Mouse (Mus musculus) layer of hippocampus, postnatal 14 days (tissue): ENCODE data around the gene Hnf1a. TPM values are rescaled to one million over a fixed set of nuclear protein-coding genes. Genes with fewer than 3 reads are reported as not detected.
A peak's percentile ranks its signal among the peaks of the same experiment; 100 is the strongest.
"Not testable (repeated sequence)": the region's sequence is repeated elsewhere in the genome, so short reads cannot be mapped to it uniquely, and the experiment has no call there.

Experiments
- DNase-seq, 2 experiments: peaks; one replicate each; pipeline ENCODE4 v3.0.0; 2021 to 2022; ENCODE audit warnings: low spot score in 2 of 2, mixed read lengths in 1 of 2
- total RNA-seq, 2 experiments: library from RNA; stranded (reverse); gene quantifications; 2 replicates each; pipeline ENCODE4 v1.2.3; 2021

Gene Hnf1a
- total RNA-seq, 2 experiments from 2014 or later = not detected

DNA sequence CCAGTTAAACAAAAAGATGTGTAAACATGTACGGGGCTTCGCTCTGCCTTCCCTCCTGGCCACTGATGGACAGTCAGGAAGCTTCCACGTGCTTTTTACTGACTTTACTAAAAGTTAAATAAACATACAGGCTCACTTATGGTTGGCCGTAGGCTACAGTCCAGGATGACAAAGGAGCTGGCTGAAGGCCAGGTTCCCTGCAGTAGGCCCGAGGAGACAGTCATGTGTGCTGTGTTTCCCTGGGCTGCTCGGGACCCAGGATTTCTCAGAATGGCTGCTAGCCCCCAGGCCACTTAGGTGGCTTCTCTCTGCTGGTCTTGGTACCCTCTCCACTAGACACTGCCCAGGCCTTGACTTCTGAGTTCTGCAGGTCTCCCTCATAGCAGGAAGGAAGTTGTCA, 22.0 kb downstream of the Hnf1a start:
- DNase-seq = no peak

DNA sequence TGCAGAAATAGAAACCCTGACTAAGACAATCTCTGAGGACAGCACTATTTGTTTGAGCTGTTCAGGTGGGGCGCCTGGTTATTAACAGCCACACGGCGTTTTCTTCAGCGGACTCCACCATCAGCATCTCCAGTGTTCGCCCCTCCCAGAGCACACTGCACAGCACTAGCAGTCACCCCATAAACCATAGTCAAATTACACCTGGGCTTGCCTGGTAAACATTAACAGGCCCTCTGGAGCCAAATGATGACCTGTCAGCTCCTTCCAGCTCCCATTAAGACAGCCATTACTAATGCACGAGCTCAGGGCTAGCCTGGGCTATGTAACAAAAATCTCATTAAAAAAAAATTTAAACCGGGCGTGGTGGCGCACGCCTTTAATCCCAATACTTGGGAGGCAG, 25.8 kb downstream of the Hnf1a start:
- no peak for DNase-seq

DNA sequence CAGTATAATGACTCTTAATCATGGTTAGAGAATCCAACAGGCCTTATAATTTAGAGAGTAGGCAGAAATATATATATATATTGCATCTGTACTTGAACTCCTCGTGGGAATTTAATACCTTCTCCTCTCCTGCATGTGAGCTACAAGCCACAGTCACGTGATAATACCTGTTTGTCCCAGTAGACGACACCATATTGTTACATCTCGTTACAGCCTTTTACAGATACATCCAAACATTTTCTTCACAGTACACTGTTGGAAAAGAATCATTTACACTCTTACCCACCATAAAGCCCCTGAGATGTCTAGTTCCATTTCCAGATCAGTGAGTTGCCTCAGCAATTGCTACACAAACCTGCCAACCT, 28.1 kb downstream of the Hnf1a start:
- no peak for DNase-seq

DNA sequence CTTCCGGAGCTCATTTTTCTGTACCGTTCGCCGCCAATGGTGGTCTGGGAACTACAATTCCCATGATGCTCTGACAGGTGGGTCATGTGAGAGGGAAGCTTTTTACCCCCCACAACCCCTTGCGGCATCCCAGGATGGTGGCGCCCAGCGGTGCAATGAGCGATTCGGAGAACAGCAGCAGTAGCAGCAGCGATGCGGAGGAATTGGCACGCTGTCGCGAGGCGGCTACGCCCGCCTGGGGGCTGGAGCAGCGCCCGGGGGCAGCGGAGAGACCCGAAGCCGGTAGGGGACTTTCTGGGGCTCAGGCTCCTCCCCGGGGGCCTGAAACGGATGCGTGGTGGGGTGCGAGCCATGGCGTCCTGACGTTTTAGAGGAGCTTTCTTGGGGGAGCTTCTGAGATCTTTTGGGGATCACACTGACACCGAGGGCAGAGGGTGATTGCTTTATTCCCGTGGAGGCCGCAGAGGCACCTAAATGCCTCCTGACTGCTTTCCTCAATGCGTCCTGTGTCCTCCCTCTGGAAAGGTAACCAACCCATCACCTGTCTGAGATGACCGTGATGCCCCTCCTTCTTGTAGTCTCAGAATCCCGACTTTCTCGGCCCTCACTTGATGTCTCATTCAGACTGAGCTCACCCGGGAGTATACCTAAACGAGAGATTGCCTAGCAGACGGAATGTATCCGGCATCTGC, 28.7 kb downstream of the Hnf1a start, which contains the start of gene 2210016L21Rik:
2210016L21Rik (plus strand) TSS at position 85 of the 692 bp plus-strand sequence.
- peak; percentile 85 to 91 for DNase-seq

DNA sequence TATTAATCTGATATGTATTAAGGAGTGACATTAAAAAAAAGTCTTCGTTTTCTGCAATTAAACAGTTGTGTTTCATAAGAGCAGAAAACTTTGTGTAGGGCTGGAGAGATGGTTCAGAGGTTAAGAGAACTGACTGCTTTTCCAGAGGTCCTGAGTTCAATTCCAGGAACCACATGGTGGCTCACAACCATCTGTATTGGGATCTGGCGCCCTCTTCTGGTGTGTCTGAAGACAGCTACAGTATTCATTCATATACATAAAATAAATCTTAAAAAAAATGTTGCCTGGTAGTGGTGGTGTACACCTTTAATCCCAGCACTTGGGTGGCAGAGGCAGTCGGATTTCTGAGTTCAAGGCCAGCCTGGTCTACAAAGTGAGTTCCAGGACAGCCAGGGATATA, 29.8 kb downstream of the Hnf1a start:
- not testable (repeated sequence) for DNase-seq

DNA sequence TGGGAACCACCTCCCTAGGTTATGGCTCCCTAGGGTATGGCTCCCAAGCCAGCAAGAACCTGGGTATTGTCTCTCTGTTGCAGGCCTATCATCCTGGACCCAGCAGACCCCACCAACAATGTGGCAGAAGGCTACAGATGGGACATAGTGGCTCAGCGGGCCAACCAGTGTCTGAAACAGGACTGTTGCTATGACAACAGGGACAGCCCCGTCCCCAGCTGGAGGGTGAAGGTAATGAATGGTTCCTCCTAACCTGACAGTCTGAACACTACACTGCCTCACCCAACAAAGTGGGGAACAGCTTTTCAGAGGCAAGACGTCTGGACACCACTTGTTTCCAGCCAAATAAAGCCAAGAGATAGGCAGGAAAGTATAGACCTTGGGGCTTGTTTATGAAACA, 35.1 kb downstream of the Hnf1a start:
- DNase-seq = no peak

DNA sequence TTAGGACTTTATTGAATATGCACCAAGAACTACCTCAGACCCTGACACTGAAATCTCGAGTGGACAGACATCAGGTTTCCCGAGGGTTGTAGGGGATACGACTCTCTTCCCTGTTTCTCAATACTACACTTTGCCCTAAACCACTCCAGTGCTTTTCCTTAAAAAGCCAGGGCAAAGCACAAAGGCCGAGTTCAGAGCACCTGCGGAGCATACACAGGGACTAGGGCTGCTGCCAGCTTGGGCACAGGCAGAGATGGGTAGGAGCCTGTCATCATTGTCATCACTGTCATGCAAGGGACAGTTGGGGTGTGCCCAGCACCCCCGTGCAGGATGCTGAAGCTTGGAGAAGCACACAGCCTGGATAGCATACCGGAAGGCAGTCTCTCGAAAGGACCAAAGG, 37.7 kb downstream of the Hnf1a start:
- DNase-seq = no peak

DNA sequence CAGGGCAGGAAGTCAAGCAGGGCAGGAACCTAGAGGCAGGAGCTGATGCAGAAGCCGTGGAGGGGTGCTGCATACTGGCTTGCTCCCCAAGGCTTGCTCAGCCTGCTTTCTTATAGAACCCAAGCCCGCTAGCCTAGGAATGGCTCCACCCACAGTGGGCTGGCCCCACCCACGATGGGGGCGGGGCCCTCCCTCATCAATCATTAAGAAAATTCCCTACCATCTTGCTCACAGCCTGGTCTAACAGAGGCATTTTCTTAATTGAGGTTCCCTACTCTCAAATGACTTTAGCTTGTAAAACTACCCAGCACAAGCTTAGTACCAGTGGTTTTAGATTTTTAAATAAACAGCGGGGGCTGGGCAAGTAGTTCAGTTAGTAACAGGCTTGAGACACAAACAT, 39.3 kb downstream of the Hnf1a start:
- DNase-seq = no peak

DNA sequence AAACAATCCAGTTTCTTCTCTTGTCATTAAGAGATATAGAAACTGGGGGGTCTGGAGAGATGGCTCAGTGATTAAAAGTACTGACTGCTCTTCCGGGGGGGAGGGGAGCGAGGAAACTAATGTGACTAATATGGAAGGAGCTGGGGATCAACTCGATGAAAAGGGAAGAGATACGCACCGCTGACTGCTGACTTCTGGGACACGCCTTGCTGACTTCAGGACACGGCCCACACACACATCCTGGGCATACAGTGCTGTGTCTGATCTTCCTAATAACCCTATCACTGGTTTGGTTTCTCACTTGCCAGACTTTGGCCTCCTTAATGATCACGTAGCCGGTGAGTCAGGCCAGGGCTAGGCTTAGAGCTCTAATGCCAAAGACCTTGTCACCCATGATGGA, 44.1 kb downstream of the Hnf1a start:
- no peak for DNase-seq

DNA sequence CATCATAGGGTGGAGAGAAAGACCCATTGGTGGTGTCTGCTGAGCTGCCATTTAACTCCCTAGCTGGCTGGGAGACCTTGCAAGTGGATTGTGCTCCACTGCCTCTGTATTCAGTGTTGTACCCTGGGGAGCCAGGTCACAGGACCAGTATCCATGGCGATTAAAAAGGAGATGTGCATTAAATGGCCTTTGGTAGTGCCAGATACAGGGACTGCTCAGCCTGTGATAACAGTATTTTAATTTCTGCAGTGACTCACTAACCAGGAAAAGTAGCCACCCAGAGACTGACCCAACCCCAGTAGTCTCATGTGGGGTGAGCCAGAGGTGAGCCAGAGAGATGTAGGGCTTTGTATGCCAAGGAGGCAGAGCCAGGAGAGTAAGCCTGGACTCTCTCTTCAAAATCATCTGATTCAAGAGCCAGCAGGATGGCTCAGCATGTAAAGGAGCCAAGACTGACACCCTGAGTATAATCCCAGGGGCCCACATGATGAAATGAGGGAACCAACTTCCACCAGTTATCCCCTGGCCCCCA, 44.7 kb downstream of the Hnf1a start:
- DNase-seq = no peak

DNA sequence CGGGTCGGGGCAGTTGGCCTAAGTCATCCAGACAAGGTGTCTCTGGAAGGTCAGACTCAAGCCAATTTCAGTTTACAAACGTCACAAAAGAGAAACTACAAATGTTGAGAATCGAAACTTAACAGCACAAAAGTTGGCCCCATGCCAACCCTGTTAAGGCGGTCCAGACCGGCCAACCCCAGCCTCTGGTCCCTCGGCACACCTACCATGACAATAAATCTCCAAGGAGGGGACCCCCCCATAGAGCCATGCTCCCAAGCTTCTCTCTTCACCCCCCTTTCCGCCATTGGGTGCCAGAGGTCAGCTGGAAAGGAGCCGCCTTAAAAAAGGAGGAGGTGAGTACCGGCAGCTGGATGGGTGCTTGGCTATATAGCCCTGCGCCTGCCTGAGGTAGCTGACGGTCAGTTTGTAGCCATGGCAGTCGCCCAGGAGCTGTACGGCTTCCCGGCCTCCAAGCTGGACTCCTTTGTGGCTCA, 47.9 kb downstream of the Hnf1a start, which contains the start of gene Oasl1:
Oasl1 (plus strand) TSS at position 243 of the 476 bp plus-strand sequence.
- DNase-seq = no peak

DNA sequence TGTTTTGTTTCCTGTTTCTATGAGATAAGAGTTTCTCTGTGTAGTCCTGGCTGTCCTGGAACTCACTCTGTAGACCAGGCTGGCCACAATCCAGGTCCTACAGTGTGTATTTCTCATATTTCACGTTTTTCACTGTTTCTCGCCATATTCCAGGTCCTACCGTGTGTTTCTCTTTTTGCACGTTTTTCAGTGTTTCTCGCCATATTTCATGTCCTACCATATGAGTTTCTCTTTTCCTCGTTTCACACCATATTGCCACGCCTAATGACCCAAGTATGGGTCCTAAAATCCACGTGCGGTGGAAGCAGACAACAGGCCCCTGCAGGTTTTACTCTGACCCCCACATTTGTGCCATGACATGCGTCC, 48.5 kb downstream of the Hnf1a start:
- no peak for DNase-seq

DNA sequence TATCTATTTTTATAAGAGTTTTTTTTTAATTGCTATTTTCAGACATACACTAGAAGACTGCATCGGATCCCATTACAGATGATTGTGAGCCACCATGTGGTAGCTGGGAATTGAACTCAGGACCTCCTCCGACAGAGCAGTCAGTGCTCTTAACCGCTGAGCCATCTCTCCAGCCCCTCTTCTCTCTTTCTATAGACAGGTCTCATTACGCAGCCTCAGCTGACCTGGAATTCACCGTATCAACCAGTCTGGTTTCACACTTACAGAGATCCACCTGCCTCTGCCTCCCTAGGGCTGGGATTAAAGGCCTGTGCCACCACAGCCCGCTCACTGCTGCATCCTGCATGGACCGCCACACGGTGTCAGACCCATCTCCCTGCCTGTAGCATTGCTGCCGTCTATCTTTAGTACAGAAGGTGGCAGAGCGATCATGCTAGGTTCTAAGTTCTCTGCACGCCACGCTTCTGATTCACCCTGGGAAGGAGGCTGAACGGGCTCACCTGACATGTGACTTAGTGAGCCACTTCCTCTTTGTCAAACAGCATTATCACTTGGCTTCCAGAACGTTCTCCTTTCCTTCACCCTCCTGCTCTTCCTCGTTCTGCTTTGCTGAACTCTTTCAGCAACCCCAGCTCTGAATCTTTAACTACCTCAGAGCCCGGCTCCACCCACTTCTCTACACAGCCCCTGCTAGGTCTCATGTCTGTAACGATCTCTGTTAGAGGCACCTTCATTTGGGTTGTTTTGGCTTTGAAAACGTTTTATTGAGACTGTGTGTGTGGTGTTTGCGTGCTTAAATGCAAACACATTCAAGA, 49.1 kb downstream of the Hnf1a start:
- DNase-seq = no peak

DNA sequence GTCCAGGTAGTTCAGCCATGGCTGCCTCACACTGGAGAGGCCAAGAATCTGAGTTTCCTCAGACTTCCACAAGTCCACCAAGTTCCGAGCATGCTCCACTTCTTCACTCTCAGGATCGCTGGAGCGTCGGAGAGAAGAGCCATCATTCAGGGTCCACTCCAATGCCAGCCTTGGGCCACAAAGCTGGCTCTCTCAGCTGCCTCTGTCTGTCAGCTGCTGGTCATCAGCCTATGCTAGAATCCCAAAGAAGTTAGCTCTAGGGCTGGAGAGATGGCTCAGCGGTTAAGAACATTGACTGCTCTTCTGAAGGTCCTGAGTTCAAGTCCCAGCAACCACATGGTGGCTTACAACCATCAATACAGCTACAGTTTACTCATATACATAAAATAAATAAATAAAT, 53.5 kb downstream of the Hnf1a start:
- not testable (repeated sequence) for DNase-seq

DNA sequence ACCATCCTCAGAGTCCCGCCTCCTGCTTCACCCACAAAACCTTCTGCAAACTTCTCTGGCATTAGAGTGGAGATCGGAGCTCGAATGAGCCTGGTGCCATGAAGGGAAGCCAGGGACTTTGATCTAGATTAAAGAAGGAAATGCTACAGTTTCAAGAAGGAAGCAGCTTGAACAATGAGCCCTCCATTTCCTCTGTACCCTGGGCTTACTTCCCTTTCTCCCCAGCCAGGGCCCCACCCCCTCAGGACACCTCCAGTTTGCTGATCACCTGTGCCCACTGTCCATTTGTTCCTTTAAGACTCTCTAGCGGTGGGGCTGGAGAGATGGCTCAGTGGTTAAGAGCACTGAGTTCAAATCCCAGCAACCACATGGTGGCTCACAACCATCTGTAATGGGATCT, 54.1 kb downstream of the Hnf1a start:
- no peak for DNase-seq

DNA sequence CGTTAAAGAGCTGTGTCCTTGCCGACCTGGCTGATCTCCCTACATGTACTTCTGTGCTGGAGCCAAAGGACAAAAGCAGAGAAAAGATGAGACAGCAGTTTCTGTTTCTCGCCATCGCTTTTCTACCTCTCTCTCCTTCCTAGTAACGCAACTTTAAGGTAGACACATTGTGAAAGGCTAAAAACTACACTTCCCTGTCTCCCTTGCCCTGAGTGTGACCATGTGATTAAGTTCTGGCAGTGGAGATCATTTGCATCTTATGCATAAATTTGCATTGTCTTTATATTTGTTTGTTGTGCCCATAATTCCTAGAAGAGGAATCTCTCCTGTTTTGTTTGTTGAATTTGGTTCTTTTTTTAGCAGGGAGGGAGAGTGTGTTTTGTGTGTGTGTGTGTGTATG, 55.0 kb downstream of the Hnf1a start:
- DNase-seq = no peak

DNA sequence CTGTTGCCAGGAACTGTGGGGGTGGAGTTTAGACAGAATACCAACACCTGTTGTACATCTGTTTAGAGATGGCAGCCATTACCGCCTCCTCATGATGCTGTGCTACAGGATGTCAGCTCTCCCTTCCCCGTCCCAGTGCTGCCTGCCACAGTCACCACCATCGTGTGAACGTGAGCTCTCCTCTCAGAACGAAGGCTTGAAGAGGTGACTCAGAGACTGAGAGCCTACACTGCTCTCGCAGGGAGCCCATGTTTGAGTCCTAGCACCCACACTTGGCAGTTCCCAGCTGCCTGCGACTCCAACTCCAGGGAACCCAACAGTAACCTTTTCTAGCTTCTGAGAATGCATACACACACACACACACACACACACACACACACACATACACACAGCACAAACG, 56.0 kb downstream of the Hnf1a start:
- no peak for DNase-seq

DNA sequence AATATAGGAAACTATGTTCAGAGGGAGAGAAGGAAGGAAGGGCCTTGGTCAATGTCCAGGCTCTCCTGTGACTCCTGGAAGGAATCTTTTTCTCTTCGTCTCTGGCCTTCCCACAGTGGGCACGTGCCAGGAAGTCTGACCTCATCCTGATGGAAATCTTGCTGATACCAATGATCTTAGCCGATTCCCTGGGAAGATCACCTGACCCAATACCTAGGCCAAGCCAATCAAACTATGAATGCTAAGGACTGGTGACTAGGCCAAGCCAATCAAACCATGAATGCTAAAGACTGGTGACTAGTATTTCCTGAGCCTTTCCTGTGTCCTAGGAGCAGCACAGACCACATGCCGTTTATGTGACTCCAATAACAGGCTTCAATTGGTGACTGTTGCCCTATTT, 57.2 kb downstream of the Hnf1a start:
- no peak for DNase-seq

DNA sequence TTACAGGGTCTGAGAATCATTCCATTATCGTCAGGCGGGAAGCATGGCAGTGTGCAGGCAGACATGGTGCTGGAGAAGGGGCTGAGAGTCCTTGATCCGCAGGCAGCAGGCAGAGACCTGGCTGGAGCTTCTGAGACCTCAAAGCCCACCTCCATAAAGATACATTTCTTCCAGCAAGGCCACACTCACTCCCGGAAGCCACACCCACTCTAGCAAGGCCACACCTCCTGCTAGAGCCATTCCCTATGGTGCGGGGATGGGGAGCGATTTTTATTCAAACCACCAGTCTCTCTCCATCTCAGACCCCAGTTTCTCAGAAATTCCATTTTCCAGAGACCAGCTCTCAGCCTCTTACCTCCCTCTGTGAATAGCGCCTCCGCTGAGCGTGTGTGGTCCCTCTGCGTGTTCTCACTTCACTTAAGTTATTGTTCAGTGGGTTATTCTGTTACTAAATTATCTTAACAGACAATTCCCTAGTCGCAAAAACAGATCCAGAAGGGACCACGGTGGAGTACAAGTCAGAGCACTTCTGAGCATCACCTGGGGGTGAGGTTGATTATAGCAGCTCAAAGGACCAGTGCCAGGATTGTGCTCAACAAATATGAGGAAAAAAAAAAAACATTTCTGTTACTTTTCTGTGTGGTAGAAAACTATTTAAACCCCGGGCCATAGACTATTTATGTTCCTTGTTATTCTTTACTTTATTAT, 62.1 kb downstream of the Hnf1a start:
- no peak for DNase-seq

DNA sequence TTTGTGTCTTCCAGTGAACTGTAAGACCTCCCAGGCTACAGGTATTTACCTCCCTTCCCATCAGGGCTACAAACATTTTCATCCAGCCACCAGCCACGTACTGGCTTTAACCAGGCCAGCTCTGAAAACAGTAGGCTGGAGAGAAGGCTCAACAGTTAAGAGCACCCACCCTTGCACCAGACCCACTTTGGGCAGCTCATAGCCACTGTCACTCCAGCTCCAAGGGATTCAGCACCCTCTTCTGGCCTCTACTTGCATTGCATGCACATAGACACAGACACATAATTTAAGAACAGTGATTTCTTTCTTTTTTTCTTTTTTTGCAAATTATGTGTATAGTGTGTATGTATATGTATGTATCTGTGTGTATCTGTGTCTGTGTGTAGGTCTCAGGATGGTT, 68.5 kb downstream of the Hnf1a start:
- peak in 1 of 2 experiments; percentile 31 for DNase-seq
